ENCODE assay signal across 12 mouse cellular contexts in the genomic region with DNA sequence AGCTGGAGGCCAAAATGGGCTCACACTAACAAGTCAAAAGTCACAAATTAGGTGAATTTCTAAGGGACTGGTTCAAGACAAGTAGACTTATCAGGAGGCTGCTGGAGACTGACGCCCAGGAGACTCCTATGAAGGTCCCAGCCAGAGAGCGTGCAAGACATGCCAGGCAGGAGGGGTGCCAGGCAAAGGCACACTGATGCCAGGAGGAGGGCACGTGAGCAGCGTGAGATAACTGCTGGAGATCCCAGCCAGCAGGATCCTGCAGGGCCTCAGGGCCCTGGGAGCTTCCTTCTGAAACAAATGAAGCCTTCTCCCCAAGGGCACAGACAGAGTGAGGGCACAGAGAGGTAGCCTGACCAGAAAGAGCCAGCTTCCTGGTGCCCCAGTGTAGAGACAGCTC. TPM values are rescaled to one million over a fixed set of nuclear protein-coding genes. Genes with fewer than 3 reads are reported as not detected.
A peak's percentile ranks its signal among the peaks of the same experiment; 100 is the strongest.
DNase-seq lines count a peak whose midpoint lies in the region; ATAC-seq lines count a peak whose summit lies in the region.
"Had no signal": no experiment of that assay in that cellular context is flagged by ENCODE, and none has a peak within 500 bp of the region (broad histone marks: within the 10 kb centered on the region; RNA-seq: fewer than 3 reads in every experiment).

No protein-coding gene starts in this region.

- H3K27ac ChIP-seq in neural tube, embryonic 12.5 days: no peak overlapping the region
- H3K27ac ChIP-seq in neural tube, embryonic 14.5 days (ENCODE audit: low read depth, low read length): 0 out of 2 replicates have a peak overlapping the region, but pooled peaks have one; percentile 8

- H3K4me3 ChIP-seq in neural tube, embryonic 12.5 days: no peak overlapping the region
- no peak overlapping the region for H3K4me3 ChIP-seq in neural tube, embryonic 14.5 days (ENCODE audit: low read depth, low read length)

- H3K4me1 ChIP-seq in neural tube, embryonic 12.5 days: peaks cover 79% of the 10 kb centered on the region
- H3K4me1 ChIP-seq in neural tube, embryonic 14.5 days (ENCODE audit: control insufficient read depth, insufficient read depth, low read length): peaks cover 79% of the 10 kb centered on the region

- 87% methylated on average over 4 of the region's 4 CpGs for WGBS in neural tube, embryonic 12.5 days
- 61% methylated on average over 4 of the region's 4 CpGs for WGBS in neural tube, embryonic 14.5 days

- peak; percentile 53 for DNase-seq in gastrocnemius, postnatal 10 days
- DNase-seq in gastrocnemius, postnatal 25 days: no peak
- no peak for DNase-seq in neural tube, embryonic 10.5 days (ENCODE audit: extremely low spot score, low spot score)
- peak; percentile 43 to 52 for DNase-seq in heart, postnatal 36 days
- no peak for DNase-seq in spleen, postnatal 10 days (ENCODE audit: low spot score in 2 of 2)
- no peak for DNase-seq in frontal cortex, postnatal 14 days (ENCODE audit: low spot score in 2 of 2)
- DNase-seq: cerebellum, adult 18-20 months; kidney, adult 9 months had no signal

- intact Hi-C loops in heart, postnatal 36 days (cut with DNase I): no loop called here

- no peaks in the 10 kb centered on the region for H3K9me3 ChIP-seq in neural tube, embryonic 12.5 days
- H3K9me3 ChIP-seq in neural tube, embryonic 14.5 days (ENCODE audit: control insufficient read depth, low read length): no peaks in the 10 kb centered on the region

- ATAC-seq in neural tube, embryonic 12.5 days (ENCODE audit: low FRiP score, low read depth): no peak
- ATAC-seq in neural tube, embryonic 14.5 days (ENCODE audit: low read depth): no peak
- ATAC-seq: Patski had no signal

- H3K4me2 ChIP-seq in neural tube, embryonic 12.5 days (replicated peaks): no peak overlapping the region
- no peak overlapping the region for H3K4me2 ChIP-seq in neural tube, embryonic 14.5 days (ENCODE audit: low read depth, low read length)
- H3K4me2 ChIP-seq: lung, embryonic 14.5 days had no signal

- H3K36me3 ChIP-seq in neural tube, embryonic 12.5 days: no peaks in the 10 kb centered on the region
- H3K36me3 ChIP-seq in neural tube, embryonic 14.5 days (ENCODE audit: control insufficient read depth, insufficient read depth, low read length): no peaks in the 10 kb centered on the region

- 0 out of 2 replicates have a peak overlapping the region, but pooled peaks have one; percentile 29 for H3K9ac ChIP-seq in neural tube, embryonic 12.5 days
- H3K9ac ChIP-seq in neural tube, embryonic 14.5 days (replicated peaks; ENCODE audit: low read depth, low read length): no peak overlapping the region
- H3K9ac ChIP-seq: lung, embryonic 14.5 days had no signal

- no peaks in the 10 kb centered on the region for H3K27me3 ChIP-seq in neural tube, embryonic 12.5 days (replicated peaks)
- H3K27me3 ChIP-seq in neural tube, embryonic 14.5 days (ENCODE audit: control insufficient read depth, insufficient read depth, low read length): no peaks in the 10 kb centered on the region
- H3K27me3 ChIP-seq: Patski had no signal

RNA-seq across cellular contexts. Expression of gene Acsf3, which starts 32.6 kb away (rescaled TPM):
- total RNA-seq in gastrocnemius, postnatal 10 days (2021): 10 to 100 TPM; 14.3 to 15.0 TPM
- 10 to 100 TPM; 12.9 to 13.3 TPM for total RNA-seq in gastrocnemius, postnatal 25 days (2021)
- 16.6 and 18.3 TPM in 2 replicates for polyA plus RNA-seq in neural tube, embryonic 12.5 days (2016; fragmentation: Nextera tagmentation; extraction: Ambion mirVana)
- 10 to 100 TPM; 28.3 to 30.6 TPM for total RNA-seq in heart, postnatal 36 days (2021)
- 16.2 and 16.3 TPM in 2 replicates for polyA plus RNA-seq in neural tube, embryonic 14.5 days (2014; fragmentation: Nextera tagmentation; extraction: Ambion mirVana)

RNA-seq across cellular contexts. Expression of gene Cdh15, which starts 39.9 kb away (rescaled TPM):
- total RNA-seq in gastrocnemius, postnatal 10 days (2021): 10 to 100 TPM; 29.3 to 36.6 TPM
- 10 to 100 TPM; 16.5 to 17.2 TPM for total RNA-seq in gastrocnemius, postnatal 25 days (2021)
- polyA plus RNA-seq in neural tube, embryonic 12.5 days (2016; fragmentation: Nextera tagmentation; extraction: Ambion mirVana): 5.4 and 7.2 TPM in 2 replicates
- not detected for total RNA-seq in heart, postnatal 36 days (2021)
- 1.4 and 2.2 TPM in 2 replicates for polyA plus RNA-seq in neural tube, embryonic 14.5 days (2014; fragmentation: Nextera tagmentation; extraction: Ambion mirVana)
- polyA plus RNA-seq: lung, embryonic 14.5 days had no signal

Comparison
In these comparisons a context has a peak if more than half of its experiments do, and no peak if none do; other contexts are left out.
1. DNase-seq: peak in gastrocnemius, postnatal 10 days (single experiment) and heart, postnatal 36 days (2 of 2); none in gastrocnemius, postnatal 25 days (single experiment), neural tube, embryonic 10.5 days (single experiment), spleen, postnatal 10 days (0 of 2) and frontal cortex, postnatal 14 days (0 of 2).
2. RNA of gene Cdh15, which starts 39.9 kb away (total RNA-seq): 29.3 to 36.6 TPM in gastrocnemius, postnatal 10 days and 16.5 to 17.2 TPM in gastrocnemius, postnatal 25 days; not detected in heart, postnatal 36 days; every median in the first group is over 10 times any median in the second.